Mouse (Mus musculus) liver, embryonic 13.5 days (tissue): ENCODE data around the gene Tpte. TPM values are rescaled to one million over a fixed set of nuclear protein-coding genes. Genes with fewer than 3 reads are reported as not detected.
"Not testable (repeated sequence)": the region's sequence is repeated elsewhere in the genome, so short reads cannot be mapped to it uniquely, and the experiment has no call there.

ENCODE experiments used
- ATAC-seq: fragments of 200-750 bp; cut with Nextera tagmentation; 2 replicates; pipeline ENCODE4 v1.8.0; 2017; ENCODE audit warnings: low read depth, mild to moderate bottlenecking, moderate number of reproducible peaks, moderate library complexity
- DNase-seq: peaks from one replicate; pipeline ENCODE4 v3.0.0; 2022
- H3K27ac ChIP-seq: fragments of 300-500 bp; sonication (generic); 2 replicates; pipeline ENCODE4 v1.5.1; 2015; ENCODE audit warnings: moderate library complexity, mild to moderate bottlenecking, inconsistent platforms
- H3K27me3 ChIP-seq: fragments of 300-500 bp; sonication (generic); 2 replicates; pipeline ENCODE4 v1.6.1; 2015; ENCODE audit warnings: mild to moderate bottlenecking, inconsistent platforms
- H3K36me3 ChIP-seq: fragments of 300-500 bp; sonication (generic); 2 replicates; pipeline ENCODE4 v1.6.1; 2015; ENCODE audit warnings: mild to moderate bottlenecking, inconsistent platforms
- H3K4me1 ChIP-seq: fragments of 300-500 bp; sonication (generic); replicated peaks from 2 replicates; pipeline ENCODE4 v1.6.1; 2015; ENCODE audit warnings: inconsistent platforms
- H3K4me2 ChIP-seq: fragments of 300-500 bp; sonication (generic); 2 replicates; pipeline ENCODE4 v1.6.1; 2015; ENCODE audit warnings: inconsistent platforms, mild to moderate bottlenecking, moderate library complexity
- H3K4me3 ChIP-seq: fragments of 300-500 bp; sonication (generic); replicated peaks from 2 replicates; pipeline ENCODE4 v1.5.1; 2015; ENCODE audit warnings: mild to moderate bottlenecking, inconsistent platforms
- H3K9ac ChIP-seq: fragments of 300-500 bp; sonication (generic); 2 replicates; pipeline ENCODE4 v1.6.1; 2015; ENCODE audit warnings: mild to moderate bottlenecking, inconsistent platforms
- H3K9me3 ChIP-seq: fragments of 300-500 bp; sonication (generic); replicated peaks from 2 replicates; pipeline ENCODE4 v1.6.1; 2016; ENCODE audit warnings: inconsistent platforms
- WGBS: fragments of 180-500 bp; shearing (Covaris S2); methylation state at CpG from one replicate; pipeline ENCODE4 v1.1.7; 2015; ENCODE audit not compliant: insufficient replicate concordance; 5-methylcytosine and 5-hydroxymethylcytosine counted together
- polyA plus RNA-seq: library from polyadenylated mRNA; unstranded; fragments of >200 nt; fragmentation: Nextera tagmentation; extraction: Ambion mirVana; gene quantifications from 2 replicates; pipeline ENCODE4 v1.2.1, GENCODE M21; 2015

Tpte gene
- polyA plus RNA-seq, 1 experiment from 2014 or later, result not detected

DNA sequence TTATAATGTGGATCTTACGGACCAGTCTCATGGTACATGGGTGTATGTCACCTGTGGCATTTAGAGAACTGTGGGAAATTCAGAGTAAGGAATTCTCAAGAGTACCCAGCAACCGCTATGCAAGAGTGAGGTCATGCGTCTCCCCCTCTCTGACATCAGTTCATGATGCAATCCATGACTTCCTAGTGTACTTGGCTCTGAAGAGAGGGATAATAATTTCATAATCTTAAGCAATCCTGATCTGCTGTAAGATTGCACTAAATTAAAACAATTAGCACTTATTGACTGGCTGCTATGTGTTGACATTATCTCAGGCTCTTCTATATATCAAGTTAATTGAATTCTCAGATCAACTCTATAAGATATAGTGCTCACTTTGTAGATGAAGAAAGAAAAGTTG, 16.4 kb upstream of the Tpte start:
- no peaks in the 10 kb centered on the region for H3K4me1 ChIP-seq
- H3K4me2 ChIP-seq, result no peak overlapping the region
- WGBS, result 68% methylated on average over 3 of the region's 3 CpGs
- no peaks in the 10 kb centered on the region for H3K27me3 ChIP-seq
- H3K36me3 ChIP-seq, result no peaks in the 10 kb centered on the region
- no peaks in the 10 kb centered on the region for H3K9me3 ChIP-seq
- H3K4me3 ChIP-seq, result no peak overlapping the region
- H3K27ac ChIP-seq, result no peak overlapping the region
- ATAC-seq, result no peak
- no peak overlapping the region for H3K9ac ChIP-seq
- no peak for DNase-seq

DNA sequence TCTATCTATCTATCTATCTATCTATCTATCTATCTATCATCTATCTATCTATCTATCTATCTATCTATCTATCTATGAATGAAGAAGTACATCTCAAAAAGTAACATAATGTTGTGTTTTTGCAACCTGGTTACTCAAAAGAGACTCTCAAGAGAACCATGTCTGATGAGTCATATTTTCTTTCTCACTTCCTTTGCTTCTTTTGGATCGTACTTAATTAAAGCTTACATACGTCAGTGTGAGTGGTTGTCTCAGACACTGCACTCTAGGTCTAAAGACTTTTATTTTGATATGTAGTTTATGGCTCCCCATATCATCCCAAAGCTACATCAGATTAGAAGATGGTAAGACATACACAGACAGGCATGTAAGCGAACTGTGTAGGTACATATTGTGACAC, 10.1 kb upstream of the Tpte start:
- Histone ChIP-seq H3K4me2 (no peak overlapping the region), H3K9ac (no peak overlapping the region), H3K27ac (no peak overlapping the region), H3K4me1 (no peaks in the 10 kb centered on the region), H3K4me3 (no peak overlapping the region), H3K36me3 (no peaks in the 10 kb centered on the region), H3K9me3 (no peaks in the 10 kb centered on the region), H3K27me3 (no peaks in the 10 kb centered on the region)
- DNase-seq, result no peak
- no peak for ATAC-seq
- WGBS, result 66% methylated on average over 3 of the region's 3 CpGs

DNA sequence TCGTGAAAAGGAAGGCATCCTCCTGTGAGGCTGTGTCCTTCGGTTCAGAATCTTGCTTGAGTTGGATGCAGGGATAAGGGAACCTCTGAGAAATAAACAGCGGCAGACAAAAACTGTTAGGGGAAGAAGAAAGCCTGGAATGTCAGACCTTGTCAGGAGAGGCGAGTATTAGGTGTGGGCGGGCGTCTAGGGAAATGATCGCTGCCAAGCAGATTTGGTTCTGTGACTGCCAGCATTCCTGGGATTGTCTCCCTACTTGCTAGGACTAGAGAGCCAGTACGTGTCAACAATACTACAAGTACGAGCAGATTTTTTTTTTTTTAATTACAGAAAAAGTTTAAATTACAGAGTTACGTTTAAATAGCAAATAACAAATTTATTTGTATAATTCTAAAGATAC, 8.6 kb upstream of the Tpte start:
- H3K27me3 ChIP-seq, result no peaks in the 10 kb centered on the region
- DNase-seq (no peak), ATAC-seq (no peak)
- H3K36me3 ChIP-seq, result no peaks in the 10 kb centered on the region
- no peak overlapping the region for H3K9ac ChIP-seq
- no peaks in the 10 kb centered on the region for H3K9me3 ChIP-seq
- H3K4me1 ChIP-seq, result no peaks in the 10 kb centered on the region
- no peak overlapping the region for H3K27ac ChIP-seq
- 63% methylated on average over 10 of the region's 10 CpGs for WGBS
- no peak overlapping the region for H3K4me2 ChIP-seq
- no peak overlapping the region for H3K4me3 ChIP-seq

DNA sequence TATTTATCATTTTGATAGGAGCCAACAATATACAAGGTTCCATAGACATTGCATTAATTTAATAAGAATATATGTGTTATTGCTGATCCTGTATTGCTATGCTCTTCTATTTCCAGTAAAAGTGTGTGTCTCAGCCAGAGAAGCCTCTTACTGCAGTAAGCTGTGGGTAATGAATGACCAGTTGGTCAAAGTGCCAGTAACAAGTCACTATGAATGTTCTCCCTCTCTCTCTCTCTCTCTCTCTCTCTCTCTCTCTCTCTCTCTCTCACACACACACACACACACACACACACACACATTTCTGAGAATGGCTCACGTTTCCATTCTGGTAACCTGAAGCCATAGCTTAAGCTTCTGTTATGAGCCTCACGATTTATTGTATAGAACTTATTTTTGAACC, 19.1 kb downstream of the Tpte start:
- 61% methylated on average over 2 of the region's 2 CpGs for WGBS
- Histone ChIP-seq H3K4me2 (no peak overlapping the region), H3K9me3 (no peaks in the 10 kb centered on the region), H3K4me3 (no peak overlapping the region), H3K27me3 (no peaks in the 10 kb centered on the region), H3K4me1 (no peaks in the 10 kb centered on the region), H3K9ac (no peak overlapping the region), H3K27ac (no peak overlapping the region), H3K36me3 (no peaks in the 10 kb centered on the region)
- DNase-seq, result no peak
- ATAC-seq, result no peak

DNA sequence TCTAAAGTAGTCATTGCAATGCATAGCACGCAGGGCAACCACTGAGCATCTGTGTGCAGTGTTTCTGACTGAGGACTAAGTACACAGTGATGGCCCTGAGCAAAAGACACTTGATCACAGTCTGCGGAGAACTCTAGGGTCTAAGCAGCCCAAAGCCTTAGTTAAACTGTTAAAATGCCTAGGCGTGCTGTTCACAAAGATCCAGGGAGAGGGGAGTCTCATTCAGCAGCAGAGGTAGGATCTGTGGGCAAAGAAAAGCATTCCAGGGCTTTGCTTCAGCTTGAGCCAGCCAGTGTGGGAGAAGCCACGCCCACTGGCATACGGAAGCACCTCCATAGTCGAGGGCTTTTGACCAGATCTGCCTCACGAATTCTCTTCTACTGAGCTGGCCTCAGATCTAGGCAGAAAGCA, 19.7 kb downstream of the Tpte start:
- H3K4me3 ChIP-seq, result no peak overlapping the region; the same call in 1 of the 2 replicates
- H3K27me3 ChIP-seq, result no peaks in the 10 kb centered on the region
- DNase-seq, result no peak
- no peaks in the 10 kb centered on the region for H3K9me3 ChIP-seq
- WGBS, result 25% methylated on average over 7 of the region's 7 CpGs
- H3K4me2 ChIP-seq, result peak overlapping the region; percentile 36; the same call in 1 of the 2 replicates
- H3K4me1 ChIP-seq, result no peaks in the 10 kb centered on the region
- H3K9ac ChIP-seq, result no peak overlapping the region
- ATAC-seq, result no peak
- H3K27ac ChIP-seq, result no peak overlapping the region
- no peaks in the 10 kb centered on the region for H3K36me3 ChIP-seq

GRCm38 (mm10) chr8:22304045-22304444, 20.8 kb downstream of the Tpte start:
- not testable (repeated sequence) for H3K4me2 ChIP-seq, DNase-seq, H3K4me3 ChIP-seq, H3K4me1 ChIP-seq, H3K36me3 ChIP-seq, ATAC-seq, H3K27ac ChIP-seq, H3K9me3 ChIP-seq, H3K27me3 ChIP-seq, H3K9ac ChIP-seq
- WGBS, result 63% methylated on average over 9 of the region's 9 CpGs

DNA sequence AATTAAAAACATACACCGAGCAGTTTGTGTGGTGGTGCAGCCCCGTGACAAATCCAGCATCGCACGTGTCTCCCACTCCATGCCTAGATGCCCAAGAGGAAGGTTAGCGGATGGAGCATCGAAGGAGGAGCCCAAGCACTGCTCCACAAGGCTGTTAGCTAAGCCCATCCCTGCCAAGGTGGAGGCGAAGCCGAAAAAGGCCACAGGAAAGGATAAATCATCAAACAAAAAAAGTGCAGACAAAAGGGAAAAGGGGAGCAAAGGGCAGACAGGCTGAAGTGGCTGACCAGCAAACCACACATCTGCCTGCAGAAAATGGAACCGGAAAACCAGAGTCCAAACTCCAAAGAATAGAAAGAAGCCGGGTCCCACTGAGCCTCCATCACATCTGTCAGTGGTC, 23.8 kb downstream of the Tpte start:
- Histone ChIP-seq H3K36me3 (no peaks in the 10 kb centered on the region), H3K27me3 (no peaks in the 10 kb centered on the region), H3K4me1 (no peaks in the 10 kb centered on the region), H3K9me3 (no peaks in the 10 kb centered on the region), H3K4me3 (no peak overlapping the region), H3K4me2 (no peak overlapping the region), H3K9ac (no peak overlapping the region), H3K27ac (no peak overlapping the region)
- no peak for ATAC-seq
- WGBS, result 45% methylated on average over 10 of the region's 10 CpGs
- no peak for DNase-seq

DNA sequence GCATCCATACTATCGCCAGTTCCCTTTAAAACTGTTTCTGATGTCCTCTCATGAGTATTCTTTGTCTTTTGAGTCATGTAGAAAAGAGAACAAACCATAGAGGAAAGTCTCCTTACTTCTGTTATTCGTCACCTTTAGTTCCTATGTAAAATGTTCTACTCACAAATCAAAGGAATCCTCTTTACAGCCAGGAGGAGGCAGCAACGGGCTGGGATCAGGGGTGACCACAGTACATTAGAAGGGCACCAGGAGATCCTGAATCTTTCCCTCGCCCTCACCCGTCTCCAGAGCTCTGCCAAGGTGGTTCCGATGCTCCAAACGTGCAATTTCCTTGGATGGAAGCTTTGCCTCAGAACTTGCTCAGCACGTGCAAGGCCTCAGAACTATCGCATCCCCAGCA, 28.2 kb downstream of the Tpte start:
- H3K9me3 ChIP-seq, result no peaks in the 10 kb centered on the region
- ATAC-seq, result no peak
- H3K36me3 ChIP-seq, result no peaks in the 10 kb centered on the region
- H3K27ac ChIP-seq, result no peak overlapping the region
- 51% methylated on average over 9 of the region's 9 CpGs for WGBS
- DNase-seq, result no peak
- H3K4me1 ChIP-seq, result no peaks in the 10 kb centered on the region
- H3K9ac ChIP-seq, result no peak overlapping the region
- no peaks in the 10 kb centered on the region for H3K27me3 ChIP-seq
- H3K4me3 ChIP-seq, result no peak overlapping the region
- H3K4me2 ChIP-seq, result no peak overlapping the region

GRCm38 (mm10) chr8:22335426-22335825, 52.2 kb downstream of the Tpte start:
- Histone ChIP-seq H3K4me2 (no peak overlapping the region), H3K4me1 (no peaks in the 10 kb centered on the region), H3K9me3 (no peaks in the 10 kb centered on the region), H3K4me3 (no peak overlapping the region), H3K9ac (no peak overlapping the region), H3K27ac (no peak overlapping the region), H3K27me3 (no peaks in the 10 kb centered on the region), H3K36me3 (no peaks in the 10 kb centered on the region)
- no peak for DNase-seq
- ATAC-seq, result no peak
- 71% methylated on average over 13 of the region's 13 CpGs for WGBS

GRCm38 (mm10) chr8:22359359-22359758, 76.1 kb downstream of the Tpte start:
- Histone ChIP-seq H3K36me3 (no peaks in the 10 kb centered on the region), H3K27me3 (no peaks in the 10 kb centered on the region), H3K9me3 (no peaks in the 10 kb centered on the region), H3K4me1 (no peaks in the 10 kb centered on the region), H3K4me3 (no peak overlapping the region), H3K9ac (no peak overlapping the region), H3K4me2 (no peak overlapping the region), H3K27ac (no peak overlapping the region)
- 68% methylated on average over 6 of the region's 6 CpGs for WGBS
- DNase-seq (no peak), ATAC-seq (no peak)

- no peaks in the 10 kb centered on the region for H3K27me3 ChIP-seq
- H3K9ac ChIP-seq, result no peak overlapping the region
- no peak overlapping the region for H3K4me2 ChIP-seq
- no peaks in the 10 kb centered on the region for H3K36me3 ChIP-seq
- no peak for DNase-seq
- no peaks in the 10 kb centered on the region for H3K9me3 ChIP-seq
- ATAC-seq, result no peak
- H3K4me1 ChIP-seq, result no peaks in the 10 kb centered on the region
- WGBS, result 70% methylated on average over 6 of the region's 6 CpGs
- no peak overlapping the region for H3K4me3 ChIP-seq
- H3K27ac ChIP-seq, result no peak overlapping the region
These were observed 76.6 kb downstream of the Tpte start for GRCm38 (mm10) chr8:22359882-22360281.

DNA sequence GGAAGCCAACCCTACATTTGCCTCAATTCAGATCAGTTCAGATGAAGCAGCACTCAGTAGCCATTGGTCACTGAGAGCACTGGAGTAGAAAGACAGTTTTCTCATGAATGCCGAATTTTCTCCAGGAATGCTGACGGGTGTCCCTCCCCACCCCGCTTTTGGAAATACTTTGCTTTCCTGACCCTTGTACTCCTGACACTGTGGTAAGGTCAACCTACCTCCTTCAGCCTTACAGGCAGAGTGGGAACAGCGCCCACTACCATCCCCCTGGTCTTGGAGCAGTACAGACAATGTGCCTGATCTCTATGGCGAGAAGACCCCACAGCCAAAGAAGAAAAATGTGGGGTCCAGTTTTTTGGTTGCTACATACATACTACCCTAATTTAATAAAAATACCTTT, 93.1 kb downstream of the Tpte start:
- no peaks in the 10 kb centered on the region for H3K9me3 ChIP-seq
- no peak for DNase-seq
- WGBS, result 73% methylated on average over 5 of the region's 5 CpGs
- H3K4me1 ChIP-seq, result no peaks in the 10 kb centered on the region
- no peak overlapping the region for H3K9ac ChIP-seq
- no peak for ATAC-seq
- no peak overlapping the region for H3K4me2 ChIP-seq
- H3K27ac ChIP-seq, result no peak overlapping the region
- H3K36me3 ChIP-seq, result peaks cover 27% of the 10 kb centered on the region
- H3K4me3 ChIP-seq, result no peak overlapping the region
- no peaks in the 10 kb centered on the region for H3K27me3 ChIP-seq
